Mouse (Mus musculus) cerebellum, adult 2 months (tissue): Measurements from ENCODE around the gene Mzt1.

Source experiments
- CTCF ChIP-seq: fragments of 200-500 bp; IDR thresholded peaks from 2 replicates; pipeline ENCODE4 v1.5.1; 2011; ENCODE audit warnings: low read depth, mild to moderate bottlenecking, control low read depth, low read length, moderate library complexity, borderline replicate concordance; ENCODE audit not compliant: insufficient read depth
- POLR2A ChIP-seq: fragments of 200-500 bp; IDR thresholded peaks from 2 replicates; pipeline ENCODE4 v1.6.1; 2011; ENCODE audit warnings: low read length, control low read depth, borderline replicate concordance; ENCODE audit not compliant: insufficient read depth

GRCm38 (mm10) chr14:99041416-99041815 lies 4.5 kb downstream of the Mzt1 start:
- TF ChIP-seq CTCF (no peak), POLR2A (no peak)
